Mouse (Mus musculus): ENCODE measurements around the gene Dcun1d5. TPM values are rescaled to one million over a fixed set of nuclear protein-coding genes. Genes with fewer than 3 reads are reported as not detected.
"Not testable (repeated sequence)": the region's sequence is repeated elsewhere in the genome, so short reads cannot be mapped to it uniquely, and the experiment has no call there.

Dcun1d5 gene
- 10 to 100 TPM; 55.6 to 70.0 (median 61.3) TPM for total RNA-seq (2022)

GRCm38 (mm10) chr9:7184172-7184896 is at the start of gene Dcun1d5, which contains the start of gene Dync2h1:
Dcun1d5 (plus strand) TSS chr9:7184520.
Dync2h1 (minus strand) TSS chr9:7184446.
- DNase-seq (ENCODE audit: low spot score in 2 of 2): peak; percentile 84 to 92

- DNase-seq (ENCODE audit: low spot score in 2 of 2): no peak
Measured at GRCm38 (mm10) chr9:7154391-7154790, 29.9 kb upstream of the Dcun1d5 start.

GRCm38 (mm10) chr9:7158605-7159004 is 25.7 kb upstream of the Dcun1d5 start:
- no peak for DNase-seq (ENCODE audit: low spot score in 2 of 2)

GRCm38 (mm10) chr9:7159718-7160117 is 24.6 kb upstream of the Dcun1d5 start:
- no peak for DNase-seq (ENCODE audit: low spot score in 2 of 2)

- no peak for DNase-seq (ENCODE audit: low spot score in 2 of 2)
Measured at GRCm38 (mm10) chr9:7160688-7161087, 23.6 kb upstream of the Dcun1d5 start.

- DNase-seq (ENCODE audit: low spot score in 2 of 2): no peak
Measured at GRCm38 (mm10) chr9:7167339-7167998, 16.9 kb upstream of the Dcun1d5 start.

GRCm38 (mm10) chr9:7173756-7174155 is 10.6 kb upstream of the Dcun1d5 start:
- DNase-seq (ENCODE audit: low spot score in 2 of 2): no peak

GRCm38 (mm10) chr9:7176618-7177610 is 7.4 kb upstream of the Dcun1d5 start:
- DNase-seq (ENCODE audit: low spot score in 2 of 2): peak; percentile 87 to 94

- peak in 1 of 2 experiments; percentile 20 for DNase-seq (ENCODE audit: low spot score in 2 of 2)
Measured at GRCm38 (mm10) chr9:7184897-7185291, 574 bp downstream of the Dcun1d5 start.

- not testable (repeated sequence) for DNase-seq (ENCODE audit: low spot score in 2 of 2)
Measured at GRCm38 (mm10) chr9:7190694-7191093, 6.4 kb downstream of the Dcun1d5 start.

GRCm38 (mm10) chr9:7216240-7216639 is 31.9 kb downstream of the Dcun1d5 start:
- DNase-seq (ENCODE audit: low spot score in 2 of 2): no peak

GRCm38 (mm10) chr9:7221024-7221423 is 36.7 kb downstream of the Dcun1d5 start:
- DNase-seq (ENCODE audit: low spot score in 2 of 2): no peak

- DNase-seq (ENCODE audit: low spot score in 2 of 2): no peak
Measured at GRCm38 (mm10) chr9:7221460-7221859, 37.1 kb downstream of the Dcun1d5 start.

GRCm38 (mm10) chr9:7238619-7239018 is 54.3 kb downstream of the Dcun1d5 start:
- DNase-seq (ENCODE audit: low spot score in 2 of 2): no peak

- no peak for DNase-seq (ENCODE audit: low spot score in 2 of 2)
Measured at GRCm38 (mm10) chr9:7239967-7240366, 55.6 kb downstream of the Dcun1d5 start.

- DNase-seq (ENCODE audit: low spot score in 2 of 2): no peak
Measured at GRCm38 (mm10) chr9:7252797-7253654, 68.7 kb downstream of the Dcun1d5 start.
